Mouse (Mus musculus) heart, embryonic 12.5 days (tissue): ENCODE results near the gene Strip2. TPM values are rescaled to one million over a fixed set of nuclear protein-coding genes. Genes with fewer than 3 reads are reported as not detected.
A peak's percentile ranks its signal among the peaks of the same experiment; 100 is the strongest.

Experiments
- ATAC-seq: fragments of 200-750 bp; cut with Nextera tagmentation; 2 replicates; pipeline ENCODE4 v1.8.0; 2017; ENCODE audit warnings: moderate TSS enrichment, moderate library complexity; ENCODE audit not compliant: insufficient number of reproducible peaks, low FRiP score
- H3K27ac ChIP-seq: fragments of 300-500 bp; sonication (generic); 2 replicates; pipeline ENCODE4 v1.5.1; 2016; ENCODE audit warnings: mild to moderate bottlenecking, moderate library complexity; ENCODE audit not compliant: poor library complexity, severe bottlenecking
- H3K27me3 ChIP-seq: fragments of 300-500 bp; sonication (generic); replicated peaks from 2 replicates; pipeline ENCODE4 v1.6.1; 2016; ENCODE audit warnings: mild to moderate bottlenecking, moderate library complexity
- H3K36me3 ChIP-seq: fragments of 300-500 bp; sonication (generic); 2 replicates; pipeline ENCODE4 v1.6.1; 2016; ENCODE audit warnings: mild to moderate bottlenecking, moderate library complexity
- H3K4me1 ChIP-seq: fragments of 300-500 bp; sonication (generic); replicated peaks from 2 replicates; pipeline ENCODE4 v1.6.1; 2016; ENCODE audit warnings: mild to moderate bottlenecking
- H3K4me2 ChIP-seq: fragments of 300-500 bp; sonication (generic); 2 replicates; pipeline ENCODE4 v1.6.1; 2016; ENCODE audit warnings: mild to moderate bottlenecking, moderate library complexity
- H3K4me3 ChIP-seq: fragments of 300-500 bp; sonication (generic); 2 replicates; pipeline ENCODE4 v1.5.1; 2016; ENCODE audit warnings: mild to moderate bottlenecking
- H3K9ac ChIP-seq: fragments of 300-500 bp; sonication (generic); 2 replicates; pipeline ENCODE4 v1.6.1; 2016; ENCODE audit warnings: mild to moderate bottlenecking, moderate library complexity
- H3K9me3 ChIP-seq: fragments of 300-500 bp; sonication (generic); replicated peaks from 2 replicates; pipeline ENCODE4 v1.6.1; 2016; ENCODE audit warnings: mild to moderate bottlenecking, moderate library complexity
- WGBS: fragments of 180-500 bp; shearing (Covaris S2); methylation state at CpG from one replicate; pipeline ENCODE4 v1.1.7; 2016; 5-methylcytosine and 5-hydroxymethylcytosine counted together
- polyA plus RNA-seq: library from polyadenylated mRNA; unstranded; fragments of >200 nt; fragmentation: Nextera tagmentation; extraction: Ambion mirVana; gene quantifications from 2 replicates; pipeline ENCODE4 v1.2.1, GENCODE M21; 2016

Strip2 gene
- polyA plus RNA-seq: 39.5 and 39.8 TPM in 2 replicates

- H3K27me3 ChIP-seq: 0 out of 2 replicates have a peak, but pooled peaks cover 6% of the 10 kb centered on the region
- H3K4me3 ChIP-seq: peak within 1 kb of the TSS; percentile 75
- peaks cover 9% of the 10 kb centered on the region for H3K4me1 ChIP-seq
- peak within 1 kb of the TSS; percentile 82 for H3K27ac ChIP-seq
- H3K36me3 ChIP-seq: 0 out of 2 replicates have a peak, but pooled peaks cover 8% of the 10 kb centered on the region
- ATAC-seq: peak; percentile 99
- H3K4me2 ChIP-seq: peak within 1 kb of the TSS; percentile 95
- WGBS: under 1% methylated on average over 67 of the region's 67 CpGs
- H3K9ac ChIP-seq: peak within 1 kb of the TSS; percentile 82
- no peaks in the 10 kb centered on the region for H3K9me3 ChIP-seq
Observed at GRCm38 (mm10) chr6:29916530-29917382, at the start of gene Strip2. Gene Strip2 (plus strand): TSS chr6:29917012.

DNA sequence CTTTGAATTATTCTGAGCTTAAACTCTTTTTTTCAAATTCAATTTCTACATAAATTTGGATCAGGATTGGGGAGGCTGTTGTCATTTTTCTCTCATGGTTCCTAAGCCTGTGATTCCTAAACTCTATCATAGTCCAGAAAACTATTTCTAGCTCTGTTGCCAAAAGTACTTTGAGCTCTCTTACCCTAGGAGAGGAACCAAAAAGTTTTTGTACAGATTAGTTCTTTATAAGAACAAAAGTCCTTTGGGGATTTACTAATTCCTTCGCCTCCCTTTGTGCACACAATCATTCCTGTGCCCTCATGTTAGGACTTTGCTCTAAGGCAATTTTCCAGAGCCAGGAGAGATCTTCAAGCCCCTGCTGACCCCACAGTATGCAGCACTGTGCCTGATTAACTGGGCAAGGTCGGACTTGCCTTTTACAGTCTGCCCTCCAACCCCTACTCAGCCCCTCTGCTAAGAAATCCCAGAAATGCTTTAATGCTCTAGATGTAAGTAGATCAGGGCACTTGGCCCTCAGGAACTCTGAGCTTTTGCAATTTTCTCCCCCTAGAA, 48.4 kb upstream of the Strip2 start:
- no peak overlapping the region for H3K9ac ChIP-seq
- no peaks in the 10 kb centered on the region for H3K9me3 ChIP-seq
- H3K4me1 ChIP-seq: peaks cover 8% of the 10 kb centered on the region
- no peak overlapping the region for H3K4me2 ChIP-seq
- no peaks in the 10 kb centered on the region for H3K27me3 ChIP-seq
- peaks cover 10% of the 10 kb centered on the region for H3K36me3 ChIP-seq
- H3K27ac ChIP-seq: no peak overlapping the region
- no peak for ATAC-seq
- 83% methylated on average over 2 of the region's 2 CpGs for WGBS
- no peak overlapping the region for H3K4me3 ChIP-seq

DNA sequence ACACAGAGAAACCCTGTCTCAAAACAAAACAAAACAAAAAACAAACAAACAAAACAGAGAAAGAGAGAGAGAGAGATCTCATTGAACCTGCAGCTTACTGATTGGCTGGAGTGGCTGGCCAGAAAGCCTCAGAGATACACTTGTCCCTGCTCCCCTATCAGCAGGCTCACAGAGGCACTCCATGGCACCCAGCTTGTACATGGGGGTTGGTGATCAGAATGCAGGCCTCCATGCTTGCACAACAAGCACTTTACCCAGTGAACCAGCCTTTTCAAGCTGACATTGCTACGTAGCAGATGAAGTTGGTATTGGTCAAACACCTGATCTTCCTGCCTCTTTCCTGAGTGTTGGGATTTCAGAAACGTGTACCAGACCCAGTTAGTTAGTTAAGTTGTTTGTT, 43.2 kb upstream of the Strip2 start:
- Histone ChIP-seq H3K27me3 (no peaks in the 10 kb centered on the region), H3K4me3 (no peak overlapping the region), H3K4me2 (no peak overlapping the region), H3K4me1 (peaks cover 25% of the 10 kb centered on the region), H3K9ac (no peak overlapping the region), H3K36me3 (peaks cover 10% of the 10 kb centered on the region), H3K9me3 (no peaks in the 10 kb centered on the region), H3K27ac (peak overlapping the region; percentile 75)
- ATAC-seq: no peak
- 54% methylated on average over 2 of the region's 2 CpGs for WGBS

DNA sequence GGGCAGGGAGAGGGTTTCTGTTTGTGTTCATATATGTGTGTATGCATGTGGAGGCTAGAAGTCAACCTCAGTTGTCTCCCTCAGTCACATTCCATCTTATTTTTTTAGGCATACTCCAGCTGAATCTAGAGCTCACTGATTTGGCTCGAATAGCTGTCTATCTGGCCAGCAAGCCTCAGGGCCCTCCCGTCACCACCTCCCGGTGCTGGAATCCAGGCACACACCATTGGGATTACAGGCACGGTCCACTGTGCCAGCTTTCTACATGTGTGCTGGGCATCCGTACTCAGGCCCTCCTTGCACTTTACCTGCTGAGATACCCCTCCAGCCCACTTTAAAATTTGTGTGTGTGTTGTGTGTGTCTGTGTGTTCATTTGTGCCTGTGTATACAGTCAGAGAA, 41.2 kb upstream of the Strip2 start:
- H3K4me2 ChIP-seq: no peak overlapping the region
- ATAC-seq: no peak
- peaks cover 6% of the 10 kb centered on the region for H3K36me3 ChIP-seq
- H3K4me1 ChIP-seq: peaks cover 34% of the 10 kb centered on the region
- WGBS: 43% methylated on average over 5 of the region's 5 CpGs
- H3K27me3 ChIP-seq: no peaks in the 10 kb centered on the region
- H3K4me3 ChIP-seq: no peak overlapping the region
- H3K9me3 ChIP-seq: no peaks in the 10 kb centered on the region
- H3K9ac ChIP-seq: no peak overlapping the region
- peak overlapping the region; percentile 0; the same call in 1 of the 2 replicates for H3K27ac ChIP-seq

DNA sequence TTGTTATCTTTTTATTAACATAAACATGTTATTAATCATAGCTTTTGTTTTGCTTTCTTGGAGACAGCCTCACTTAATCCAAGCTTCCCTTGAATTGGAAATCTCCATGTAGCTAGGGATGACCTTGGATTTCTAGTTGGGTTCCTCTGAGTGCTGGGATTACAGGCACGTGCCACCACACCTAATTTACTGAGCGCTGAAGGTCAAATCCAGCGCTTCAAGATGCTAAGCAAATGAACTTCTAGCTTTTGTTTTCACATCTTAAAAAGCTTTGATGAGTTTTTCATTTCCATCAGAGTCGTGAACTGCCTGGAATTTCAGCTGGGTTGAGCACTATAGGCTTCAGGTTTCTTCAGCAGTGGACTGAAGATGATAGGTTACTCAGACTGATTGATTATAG, 40.0 kb upstream of the Strip2 start:
- Histone ChIP-seq H3K36me3 (peaks cover 3% of the 10 kb centered on the region; the same call in 1 of the 2 replicates), H3K9me3 (no peaks in the 10 kb centered on the region), H3K4me3 (no peak overlapping the region), H3K9ac (no peak overlapping the region), H3K27me3 (no peaks in the 10 kb centered on the region), H3K27ac (no peak overlapping the region), H3K4me2 (no peak overlapping the region), H3K4me1 (peaks cover 43% of the 10 kb centered on the region)
- ATAC-seq: no peak
- WGBS: 80% methylated on average over 4 of the region's 4 CpGs

DNA sequence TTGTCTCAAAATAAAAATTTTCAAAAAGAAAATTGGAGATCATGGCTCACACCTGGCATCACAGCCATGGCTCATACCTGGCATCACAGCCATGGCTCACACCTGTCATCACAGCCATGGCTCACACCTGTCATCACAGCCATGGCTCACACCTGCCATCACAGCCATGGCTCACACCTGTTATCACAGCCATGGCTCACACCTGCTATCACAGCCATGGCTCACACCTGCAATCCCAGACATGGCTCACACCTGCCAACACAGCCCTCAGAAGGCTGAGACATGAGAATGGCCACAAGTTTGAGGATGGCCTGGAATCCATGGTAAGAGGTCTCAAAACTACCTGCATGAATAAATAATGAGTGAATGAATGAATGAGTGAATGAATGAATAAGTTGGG, 37.2 kb upstream of the Strip2 start:
- ATAC-seq: no peak
- H3K27ac ChIP-seq: peak overlapping the region; percentile 60; the same call in 1 of the 2 replicates
- no peak overlapping the region for H3K4me3 ChIP-seq
- H3K9ac ChIP-seq: no peak overlapping the region
- H3K9me3 ChIP-seq: no peaks in the 10 kb centered on the region
- peaks cover 44% of the 10 kb centered on the region for H3K4me1 ChIP-seq
- no peaks in the 10 kb centered on the region for H3K27me3 ChIP-seq
- peaks cover 3% of the 10 kb centered on the region; the same call in 1 of the 2 replicates for H3K36me3 ChIP-seq
- no peak overlapping the region for H3K4me2 ChIP-seq

DNA sequence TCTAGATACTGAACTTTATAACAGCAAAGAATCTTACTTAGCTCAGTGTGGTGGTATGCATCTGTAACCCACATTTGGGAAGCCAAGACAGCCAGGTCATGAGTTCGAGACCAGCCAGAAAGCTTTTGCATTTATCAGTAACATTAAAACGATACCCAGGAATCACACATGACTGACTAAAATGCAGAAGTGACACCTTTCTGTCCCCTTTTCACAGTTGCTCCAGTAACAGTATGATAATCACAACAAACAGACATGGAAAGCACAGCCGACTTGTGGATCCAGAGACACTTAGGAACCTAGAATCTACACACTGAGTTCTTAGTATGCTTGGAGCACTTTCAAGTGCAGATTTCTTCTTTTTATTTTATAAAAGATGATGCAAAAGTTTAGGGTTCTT, 36.0 kb upstream of the Strip2 start:
- H3K27ac ChIP-seq: peak overlapping the region; percentile 67
- no peak for ATAC-seq
- H3K36me3 ChIP-seq: peaks cover 3% of the 10 kb centered on the region; the same call in 1 of the 2 replicates
- H3K27me3 ChIP-seq: no peaks in the 10 kb centered on the region
- no peak overlapping the region for H3K4me3 ChIP-seq
- H3K9ac ChIP-seq: no peak overlapping the region
- H3K4me2 ChIP-seq: no peak overlapping the region
- H3K9me3 ChIP-seq: no peaks in the 10 kb centered on the region
- 83% methylated on average over 3 of the region's 3 CpGs for WGBS
- H3K4me1 ChIP-seq: peaks cover 36% of the 10 kb centered on the region

DNA sequence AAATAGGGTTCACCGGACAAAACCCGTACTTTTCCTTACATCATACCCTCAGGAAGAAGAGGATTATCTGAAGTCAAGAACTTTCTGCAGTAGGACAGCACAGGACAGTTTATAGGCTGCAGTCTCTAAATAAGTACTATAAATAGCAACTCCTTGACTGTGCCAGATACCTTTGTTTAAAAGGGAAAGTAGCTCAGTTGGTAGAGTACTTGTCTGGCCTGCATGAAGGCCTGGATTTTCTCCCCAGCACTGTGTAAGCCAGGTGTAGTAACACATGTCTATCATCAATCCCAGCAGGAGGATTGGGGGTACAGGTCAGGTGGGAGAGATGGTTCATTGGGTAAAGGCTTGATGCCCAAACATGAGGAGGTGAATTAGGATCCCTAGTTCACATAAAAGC, 34.9 kb upstream of the Strip2 start:
- Histone ChIP-seq H3K36me3 (peaks cover 10% of the 10 kb centered on the region), H3K27ac (peak overlapping the region; percentile 92), H3K4me3 (no peak overlapping the region), H3K27me3 (no peaks in the 10 kb centered on the region), H3K9me3 (no peaks in the 10 kb centered on the region), H3K9ac (no peak overlapping the region), H3K4me2 (no peak overlapping the region), H3K4me1 (peaks cover 32% of the 10 kb centered on the region)
- 35% methylated on average over 2 of the region's 2 CpGs for WGBS
- peak; percentile 57; the same call in 1 of the 2 replicates for ATAC-seq

DNA sequence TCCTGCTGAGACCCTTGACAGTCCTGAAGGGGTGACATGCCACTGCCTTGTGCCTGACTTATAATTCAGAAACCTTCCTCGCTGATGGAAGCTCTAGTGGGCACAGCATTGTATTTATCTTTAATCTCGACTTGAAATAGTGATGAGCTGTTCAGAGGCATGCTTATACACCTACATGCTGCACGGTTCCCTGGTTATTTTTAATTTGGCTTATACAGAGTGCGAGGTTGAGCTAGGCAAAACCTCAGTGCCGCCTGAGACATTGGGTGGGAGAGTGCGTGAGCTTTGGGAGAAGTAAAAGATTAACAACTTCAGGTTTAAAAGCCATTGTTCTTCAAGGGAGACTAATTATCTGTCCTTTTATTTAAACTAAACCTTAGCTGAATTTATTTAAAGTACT, 33.9 kb upstream of the Strip2 start:
- H3K9me3 ChIP-seq: no peaks in the 10 kb centered on the region
- 76% methylated on average over 6 of the region's 6 CpGs for WGBS
- H3K4me3 ChIP-seq: no peak overlapping the region
- no peak overlapping the region for H3K9ac ChIP-seq
- no peak overlapping the region for H3K4me2 ChIP-seq
- H3K36me3 ChIP-seq: peaks cover 10% of the 10 kb centered on the region
- H3K4me1 ChIP-seq: peaks cover 32% of the 10 kb centered on the region
- H3K27ac ChIP-seq: peak overlapping the region; percentile 92
- H3K27me3 ChIP-seq: no peaks in the 10 kb centered on the region
- ATAC-seq: no peak

GRCm38 (mm10) chr6:29891151-29891550, 25.7 kb upstream of the Strip2 start:
- Histone ChIP-seq H3K36me3 (peaks cover 14% of the 10 kb centered on the region), H3K27me3 (no peaks in the 10 kb centered on the region), H3K9me3 (no peaks in the 10 kb centered on the region), H3K4me1 (no peaks in the 10 kb centered on the region), H3K4me3 (no peak overlapping the region), H3K9ac (no peak overlapping the region), H3K4me2 (no peak overlapping the region), H3K27ac (no peak overlapping the region)
- WGBS: 79% methylated on average over 11 of the region's 11 CpGs
- ATAC-seq: no peak

- Histone ChIP-seq H3K9me3 (no peaks in the 10 kb centered on the region), H3K4me1 (peaks cover 5% of the 10 kb centered on the region; the same call in 1 of the 2 replicates), H3K36me3 (peaks cover 25% of the 10 kb centered on the region), H3K4me3 (no peak overlapping the region), H3K4me2 (no peak overlapping the region), H3K9ac (no peak overlapping the region), H3K27ac (no peak overlapping the region), H3K27me3 (no peaks in the 10 kb centered on the region)
- WGBS: 96% methylated on average over 3 of the region's 3 CpGs
- ATAC-seq: no peak
Observed at GRCm38 (mm10) chr6:29896976-29897375, 19.8 kb upstream of the Strip2 start.
